Mouse (Mus musculus) leukemia stem cell, adult 10-12 weeks (primary cell): ENCODE measurements around the gene Rdm1. TPM values are rescaled to one million over a fixed set of nuclear protein-coding genes. Genes with fewer than 3 reads are reported as not detected.

Source experiments
- polyA plus RNA-seq: library from polyadenylated mRNA; stranded (reverse); fragments of >175 nt; gene quantifications from 2 replicates; pipeline ENCODE4 v1.2.3, GENCODE M21; 2012; ENCODE audit warnings: low replicate concordance

Rdm1 gene
- polyA plus RNA-seq: 4.8 and 7.8 TPM in 2 replicates

GRCm38 (mm10) chr11:101626995-101627856 is at the start of gene Rdm1:
Rdm1 (plus strand) TSS chr11:101627195.

DNA sequence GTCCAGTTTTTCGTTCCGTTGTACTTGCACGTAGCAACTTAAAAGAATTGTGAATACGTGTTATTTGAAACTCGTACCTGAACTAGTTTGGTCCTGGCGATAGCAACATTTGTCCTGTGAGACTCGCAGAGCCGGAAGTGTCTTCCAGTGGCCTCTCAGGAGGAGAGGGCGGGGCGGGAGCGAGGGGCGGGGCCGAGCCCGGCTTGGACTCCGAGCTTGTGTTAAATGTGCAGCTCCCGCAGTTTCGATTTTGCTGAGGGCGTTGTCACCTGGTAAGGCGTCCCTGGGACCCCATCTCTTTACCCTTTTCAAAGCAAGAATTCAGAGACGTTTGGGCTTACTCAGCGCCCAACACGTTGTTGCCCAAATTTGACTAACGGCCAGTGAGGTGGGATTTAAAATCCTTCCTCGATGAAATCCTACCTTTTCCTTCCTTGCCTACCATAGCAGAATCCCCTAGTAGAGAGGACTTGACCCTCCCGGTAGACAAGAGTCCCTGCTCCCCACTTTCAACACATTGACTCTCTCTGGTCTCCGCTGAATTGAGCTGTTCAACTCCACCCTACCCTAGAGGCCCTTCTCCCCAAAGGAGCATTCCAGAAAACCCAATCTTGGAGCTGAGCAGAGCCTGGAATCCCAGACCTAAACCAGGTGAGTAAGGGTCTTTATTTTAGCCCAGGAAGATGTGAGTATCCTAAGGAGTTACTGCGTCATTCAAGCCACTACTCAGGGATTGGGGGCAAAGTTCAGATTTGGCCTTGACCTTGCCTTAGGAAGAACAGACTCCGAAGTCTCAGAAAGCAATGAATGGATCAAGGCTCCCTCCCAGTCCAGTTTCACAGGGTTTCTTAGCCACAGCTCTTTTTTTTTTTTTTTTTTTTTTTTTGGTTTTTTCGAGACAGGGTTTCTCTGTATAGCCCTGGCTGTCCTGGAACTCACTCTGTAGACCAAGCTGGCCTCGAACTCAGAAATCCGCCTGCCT is 44.6 kb upstream of the Rdm1 start, which contains the start of gene Tmem106a:
Tmem106a (plus strand) TSS at position 189 of the 982 bp plus-strand sequence.

DNA sequence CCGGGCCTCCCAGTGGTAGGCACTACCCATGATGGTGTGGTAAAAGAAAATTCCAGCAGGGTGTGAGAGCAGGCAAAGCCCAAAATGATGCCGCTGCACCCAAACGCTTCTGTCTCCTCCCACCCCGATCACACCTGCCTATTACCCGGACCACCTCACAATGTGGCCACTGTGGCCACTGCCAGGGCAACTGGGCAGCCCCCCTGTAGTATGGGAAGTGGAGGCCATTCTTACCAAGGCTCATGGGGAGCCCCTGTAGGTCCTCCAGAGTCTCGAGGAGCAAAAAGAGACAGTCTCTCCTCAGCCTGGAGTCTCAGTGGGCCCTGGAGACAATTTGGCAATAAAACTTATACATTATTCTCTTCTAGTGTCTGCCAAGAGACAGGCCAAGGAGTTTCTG is 27.8 kb upstream of the Rdm1 start, which contains the start of gene Gm11634:
Gm11634 (minus strand) TSS at position 101 of the 400 bp plus-strand sequence.

GRCm38 (mm10) chr11:101664825-101665635 is 38.0 kb downstream of the Rdm1 start, which contains the start of gene Arl4d:
Arl4d (plus strand) TSS chr11:101665541.

Other genes starting within 250 kb of the Rdm1 start
- 38.8 and 49.0 TPM in 2 replicates for gene Aarsd1, start 209.6 kb upstream of the Rdm1 start, polyA plus RNA-seq
- gene Gm27029, start 202.4 kb upstream of the Rdm1 start, polyA plus RNA-seq: 0.33 TPM in 1 of 2 replicates, not detected in the other
- 4.3 and 5.0 TPM in 2 replicates for gene Rundc1, start 202.1 kb upstream of the Rdm1 start, polyA plus RNA-seq
- gene Ptges3l, start 201.9 kb upstream of the Rdm1 start, polyA plus RNA-seq: 0.16 and 0.95 TPM in 2 replicates
- gene Rpl27, start 184.9 kb upstream of the Rdm1 start, polyA plus RNA-seq: 98.1 and 303 TPM in 2 replicates
- 22.6 and 37.1 TPM in 2 replicates for gene Ifi35, start 178.8 kb upstream of the Rdm1 start, polyA plus RNA-seq
- gene Rnd2, start 162.2 kb upstream of the Rdm1 start, polyA plus RNA-seq: 3.2 and 4.2 TPM in 2 replicates
- 45.9 and 70.6 TPM in 2 replicates for gene Vat1, start 161.0 kb upstream of the Rdm1 start, polyA plus RNA-seq
- 0.80 and 24.6 TPM in 2 replicates for gene Brca1, start 75.2 kb upstream of the Rdm1 start, polyA plus RNA-seq
- gene Nbr1, start 75.0 kb upstream of the Rdm1 start, polyA plus RNA-seq: 37.6 and 46.4 TPM in 2 replicates
- gene Tmem106a, start 45.0 kb upstream of the Rdm1 start, polyA plus RNA-seq: 2.0 and 5.9 TPM in 2 replicates
- not detected in 2 replicates for gene Gm11634, start 27.9 kb upstream of the Rdm1 start, polyA plus RNA-seq
- gene Arl4d, start 38.3 kb downstream of the Rdm1 start, polyA plus RNA-seq: 0.88 and 2.3 TPM in 2 replicates
- 6.7 and 7.3 TPM in 2 replicates for gene Dhx8, start 105.7 kb downstream of the Rdm1 start, polyA plus RNA-seq
- gene Etv4, start 158.2 kb downstream of the Rdm1 start, polyA plus RNA-seq: 11.2 and 14.7 TPM in 2 replicates